Mouse (Mus musculus) left cerebral cortex, postnatal 25 days (tissue): ENCODE results near the gene Ankrd31. TPM values are rescaled to one million over a fixed set of nuclear protein-coding genes. Genes with fewer than 3 reads are reported as not detected.
"Not testable (repeated sequence)": the region's sequence is repeated elsewhere in the genome, so short reads cannot be mapped to it uniquely, and the experiment has no call there.

ENCODE experiments used
- DNase-seq, 2 experiments: peaks; one replicate each; pipeline ENCODE4 v3.0.0; 2022; ENCODE audit warnings: low spot score in 2 of 2, mixed read lengths in 1 of 2
- intact Hi-C: fragments of 180-260 bp; cut with DNase I; formaldehyde crosslinking; loops from one replicate; pipeline ENCODE4 v1.15.1; 2025
- total RNA-seq, 2 experiments: library from RNA; stranded (reverse); gene quantifications; 2 replicates each; pipeline ENCODE4 v1.2.3; 2021

Gene Ankrd31
- total RNA-seq: under 1 TPM; 0.23 to 0.25 TPM

DNA sequence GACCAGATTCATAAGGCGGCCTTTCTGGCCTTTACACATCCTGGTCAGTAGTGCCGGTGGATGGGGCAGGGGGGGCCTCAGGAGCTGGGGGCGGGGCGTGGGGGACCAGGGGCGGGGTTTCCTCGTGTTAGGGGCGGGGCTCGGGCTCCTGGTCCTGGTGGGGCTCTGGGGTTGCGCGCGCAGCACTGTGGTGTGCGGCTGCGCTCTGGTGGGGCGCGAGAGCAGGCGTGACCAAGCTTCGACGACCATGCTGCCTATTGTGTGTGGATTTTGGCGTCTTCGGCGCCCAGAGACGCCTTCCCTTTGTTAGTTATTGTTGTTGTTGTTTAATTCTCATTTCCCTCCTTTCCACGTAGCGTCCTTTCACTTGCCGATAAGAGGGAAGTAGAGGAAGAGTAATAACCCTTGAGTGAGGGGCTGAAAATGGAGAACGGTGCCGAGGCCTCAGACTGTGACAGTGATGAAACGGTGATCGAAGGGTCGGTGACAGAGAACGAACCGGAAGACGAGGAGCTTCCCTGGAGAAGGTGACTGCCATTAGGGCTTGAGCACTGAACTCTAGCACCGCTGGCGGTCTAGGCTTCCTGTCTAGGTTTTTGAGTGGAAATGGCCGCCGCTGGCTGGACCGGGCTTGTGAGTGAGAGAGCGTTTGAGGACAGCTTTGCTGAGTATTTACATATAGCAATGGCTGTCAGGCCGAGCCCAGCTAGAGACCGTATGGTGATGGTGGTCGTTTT lies at the start of gene Ankrd31:
TSS of gene Ankrd31 (plus strand) at position 164 of the 737 bp plus-strand sequence.
- DNase-seq: no peak
- intact Hi-C loops: no loop called here

DNA sequence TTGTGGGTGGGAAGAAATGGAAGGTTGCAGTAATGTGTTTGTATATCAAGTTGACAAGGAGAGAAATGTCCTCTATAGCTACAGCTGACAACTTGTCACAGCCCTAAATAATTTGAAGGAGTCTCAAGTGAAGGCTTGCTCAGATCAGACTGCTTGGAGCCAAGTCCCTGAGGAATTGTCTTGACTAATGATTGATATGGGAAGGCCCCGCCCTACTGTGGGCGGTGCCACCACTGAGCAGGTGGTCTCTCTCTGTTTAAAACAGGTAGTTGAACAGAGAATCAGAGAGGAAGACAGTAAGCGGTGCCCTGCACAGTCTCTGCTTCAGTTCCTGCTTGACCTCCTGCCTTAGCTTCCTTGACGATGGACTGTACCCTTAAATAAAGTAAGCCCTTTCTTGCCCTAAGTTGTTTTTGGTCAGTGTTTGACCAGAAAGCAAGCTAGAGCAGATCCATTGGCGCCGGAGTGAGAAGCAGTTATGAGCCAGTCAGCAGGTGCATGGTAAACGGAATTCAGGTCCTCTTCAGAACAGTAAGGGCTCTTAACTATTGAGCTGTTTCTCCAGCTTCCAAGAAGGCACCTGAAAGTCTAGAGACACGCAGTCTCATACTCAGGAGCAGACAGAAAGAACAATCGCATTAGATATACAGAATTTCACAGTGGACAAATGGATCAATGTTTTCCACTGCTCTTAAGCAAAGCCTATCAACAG lies 45.3 kb upstream of the Ankrd31 start:
- intact Hi-C loops: no loop called here

DNA sequence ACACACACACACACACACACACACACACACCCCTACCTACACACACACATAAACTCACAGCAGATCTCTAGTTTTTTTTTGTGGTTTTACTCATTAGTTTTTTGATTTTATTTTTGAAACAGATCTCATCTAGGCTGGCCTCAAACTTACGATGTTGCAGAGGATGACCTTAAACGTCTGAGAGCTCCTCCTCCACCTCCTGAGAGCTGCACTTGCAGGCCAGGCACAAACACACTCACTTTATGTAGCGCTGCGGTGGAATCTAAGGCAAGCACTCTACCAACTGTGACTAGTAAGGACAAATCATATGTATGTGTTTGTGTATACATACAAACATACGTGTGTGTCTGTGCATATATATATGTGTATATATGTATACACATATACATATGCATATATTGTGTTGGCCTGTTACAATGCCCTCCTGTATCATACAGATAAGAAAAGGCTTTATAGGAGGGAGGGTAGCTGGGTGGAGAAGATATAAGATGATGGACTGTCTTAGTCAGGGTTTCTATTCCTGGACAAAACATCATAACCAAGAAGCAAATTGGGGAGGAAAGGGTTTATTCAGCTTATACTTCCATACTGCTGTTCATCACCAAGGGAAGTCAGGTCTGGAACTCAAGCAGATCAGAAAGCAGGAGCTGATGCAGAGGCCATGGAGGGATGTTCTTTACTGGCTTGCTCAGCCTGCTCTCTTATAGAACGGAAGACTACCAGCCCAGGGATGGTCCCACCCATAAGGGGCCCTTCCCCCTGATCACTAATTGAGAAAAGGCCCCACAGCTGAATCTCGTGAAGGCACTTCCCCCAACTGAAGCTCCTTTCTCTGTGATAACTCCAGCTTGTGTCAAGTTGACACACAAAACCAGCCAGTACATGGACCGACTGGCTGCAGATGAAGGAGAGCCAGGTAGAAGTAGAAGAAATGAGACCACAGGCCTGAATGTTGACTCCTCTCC lies 38.5 kb upstream of the Ankrd31 start:
- intact Hi-C loops: no loop called here
- no peak for DNase-seq

More for the DNA sequence above, 45.3 kb upstream of the Ankrd31 start:
- no peak for DNase-seq

DNA sequence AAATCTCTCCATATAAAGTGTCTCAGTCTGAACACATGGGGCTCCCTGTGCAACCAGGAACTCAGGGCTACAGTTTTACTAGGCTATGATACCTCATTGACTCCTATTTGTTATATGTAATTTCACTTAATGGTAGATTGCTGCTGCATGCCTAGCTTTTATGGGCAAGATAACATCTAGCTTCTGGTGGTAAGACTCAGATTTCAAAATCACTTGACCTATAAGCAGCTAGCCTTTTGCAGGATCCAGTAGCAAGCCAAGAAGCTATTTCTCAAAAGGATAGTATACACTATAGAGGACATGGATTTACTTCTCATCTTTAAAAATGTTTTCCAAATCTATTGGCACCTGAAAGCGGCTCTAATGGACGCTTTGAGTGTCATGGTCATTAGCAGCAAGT lies 31.8 kb upstream of the Ankrd31 start:
- intact Hi-C loops: no loop called here
- no peak for DNase-seq

DNA sequence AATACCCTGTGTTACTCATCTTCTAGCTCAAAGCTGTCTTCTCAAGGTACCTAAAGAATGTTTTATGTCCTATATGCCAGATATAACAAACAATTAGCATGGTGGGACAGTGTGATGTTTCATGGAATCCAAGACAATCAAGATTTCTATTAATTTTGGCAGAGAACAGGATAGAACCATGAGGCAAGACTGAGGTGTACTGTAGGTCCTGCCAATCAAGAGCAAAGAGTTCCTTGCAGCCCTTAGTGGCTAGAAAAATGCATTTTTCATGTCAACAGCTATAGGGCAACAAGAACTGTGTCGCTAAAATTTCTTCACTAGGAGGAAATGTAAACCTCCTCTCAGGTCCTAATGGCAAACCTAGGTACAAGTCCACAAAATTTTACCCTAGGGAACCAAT lies 30.3 kb upstream of the Ankrd31 start:
- intact Hi-C loops: no loop called here

DNA sequence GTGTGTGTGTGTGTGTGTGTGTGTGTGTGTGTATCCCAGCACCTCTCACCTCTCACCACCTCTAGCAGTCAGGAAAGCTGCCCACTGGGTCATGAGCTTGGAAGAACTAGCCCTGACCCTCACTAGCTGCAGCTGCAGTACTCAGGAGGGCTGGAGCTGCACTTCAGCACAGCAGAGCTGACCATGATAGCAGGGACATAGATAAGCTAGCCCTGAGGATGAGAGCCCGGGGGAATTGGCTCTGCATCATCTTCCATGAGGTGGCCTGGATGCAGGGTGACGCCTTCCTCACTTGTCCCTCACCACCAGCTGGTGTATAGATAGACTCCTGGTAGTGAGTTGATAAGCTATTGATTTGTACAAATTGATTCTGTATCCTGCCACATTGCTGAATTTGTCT lies 28.1 kb upstream of the Ankrd31 start:
- no peak for DNase-seq
- intact Hi-C loops: no loop called here

More for the DNA sequence above, 30.3 kb upstream of the Ankrd31 start:
- no peak for DNase-seq

DNA sequence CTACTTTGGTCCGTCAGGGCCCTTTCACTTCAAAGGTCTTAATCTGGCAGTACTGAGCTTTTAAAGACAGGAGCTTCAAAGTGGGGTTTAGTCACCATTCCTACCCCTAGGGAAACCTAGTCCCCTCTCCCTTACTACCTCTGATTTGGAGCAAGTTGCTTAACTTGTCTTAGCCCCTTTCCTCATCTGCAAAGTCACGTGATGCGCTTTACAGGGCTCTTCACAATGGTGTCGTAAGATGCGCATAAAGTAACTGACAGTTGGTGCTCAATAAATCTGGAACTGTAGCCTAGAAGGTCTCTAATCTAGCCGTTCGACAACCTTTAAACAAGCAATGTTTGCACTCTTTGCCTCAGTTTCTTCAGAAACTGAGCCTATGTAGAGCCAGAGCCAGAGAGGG lies 19.8 kb upstream of the Ankrd31 start:
- DNase-seq: no peak
- intact Hi-C loops: no loop called here

DNA sequence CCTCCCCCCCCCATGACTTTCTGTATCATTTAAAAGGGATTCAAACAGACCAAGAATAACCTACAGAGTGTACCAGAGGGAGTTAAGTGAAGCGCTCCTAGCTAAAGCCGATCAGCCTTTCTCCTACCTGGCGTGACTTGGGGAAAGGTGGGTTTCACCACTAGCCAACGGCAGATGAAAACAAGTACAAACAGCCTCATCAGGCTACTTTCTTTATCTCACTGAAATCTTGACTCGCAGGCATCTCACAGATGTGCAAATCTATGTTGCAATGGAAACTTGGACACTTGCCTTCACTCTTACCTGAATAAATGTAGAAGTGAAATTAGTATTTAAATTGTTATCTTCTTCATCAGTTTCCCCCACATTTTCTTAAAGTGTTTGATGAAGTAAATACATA lies 18.9 kb upstream of the Ankrd31 start:
- DNase-seq: no peak
- intact Hi-C loops: no loop called here

DNA sequence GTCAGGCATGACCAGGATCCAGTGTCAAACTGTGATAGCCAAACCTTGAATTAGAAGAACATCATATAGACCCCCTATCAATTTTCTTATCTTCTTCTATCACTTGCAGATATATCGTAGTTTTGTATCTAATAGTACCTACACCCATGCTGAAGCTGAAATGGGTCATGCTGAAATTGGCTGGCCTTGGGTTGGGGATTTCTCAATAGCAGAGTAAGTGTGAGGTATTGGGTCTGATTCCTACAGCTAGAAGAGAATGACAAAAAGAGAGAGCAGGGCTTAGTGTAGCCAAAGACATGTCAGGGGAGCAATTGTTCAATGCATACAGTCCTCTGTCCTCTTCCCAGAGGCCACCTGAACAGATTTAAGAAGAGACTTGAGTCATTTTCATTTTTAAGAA lies 18.0 kb upstream of the Ankrd31 start:
- intact Hi-C loops: no loop called here
- DNase-seq: no peak

DNA sequence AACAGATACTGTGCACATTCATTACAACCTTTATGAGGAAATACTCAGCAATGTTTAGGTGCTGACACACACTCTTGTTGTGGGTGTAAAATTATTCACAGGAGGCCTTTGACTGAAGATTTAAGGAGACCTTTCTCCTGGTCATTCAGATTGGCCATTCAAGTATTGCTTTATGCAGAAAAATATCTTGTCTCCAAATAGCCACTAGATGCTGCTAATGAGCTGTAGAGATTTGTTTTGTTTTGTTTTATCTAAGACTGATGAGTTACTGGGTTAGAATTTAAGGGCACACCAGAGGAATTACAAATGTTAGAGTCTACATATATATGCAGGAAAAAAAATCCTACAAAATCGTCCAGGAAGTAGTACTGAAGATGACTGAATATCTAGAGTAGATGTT lies 12.9 kb upstream of the Ankrd31 start:
- intact Hi-C loops: no loop called here

DNA sequence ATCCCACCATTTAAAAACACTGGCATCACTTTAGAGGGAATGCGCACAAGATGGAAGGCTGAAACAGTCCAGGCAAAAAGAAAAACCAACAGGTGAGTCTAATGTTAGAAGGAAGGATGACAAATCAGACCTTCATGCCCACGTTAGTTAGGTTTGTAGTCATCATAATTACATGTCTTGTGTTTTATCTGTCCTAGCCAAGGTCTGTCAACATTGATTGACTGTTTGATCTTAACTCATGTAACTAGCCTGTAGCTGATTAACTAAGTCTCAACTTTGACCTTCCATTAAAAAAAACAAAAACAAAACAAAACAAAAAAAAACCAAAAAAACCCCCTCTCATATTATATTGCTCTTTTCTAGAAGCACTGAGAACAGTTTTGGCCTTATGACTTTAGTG lies 7.9 kb upstream of the Ankrd31 start:
- intact Hi-C loops: no loop called here
- DNase-seq: no peak

More for the DNA sequence above, 12.9 kb upstream of the Ankrd31 start:
- DNase-seq: no peak

DNA sequence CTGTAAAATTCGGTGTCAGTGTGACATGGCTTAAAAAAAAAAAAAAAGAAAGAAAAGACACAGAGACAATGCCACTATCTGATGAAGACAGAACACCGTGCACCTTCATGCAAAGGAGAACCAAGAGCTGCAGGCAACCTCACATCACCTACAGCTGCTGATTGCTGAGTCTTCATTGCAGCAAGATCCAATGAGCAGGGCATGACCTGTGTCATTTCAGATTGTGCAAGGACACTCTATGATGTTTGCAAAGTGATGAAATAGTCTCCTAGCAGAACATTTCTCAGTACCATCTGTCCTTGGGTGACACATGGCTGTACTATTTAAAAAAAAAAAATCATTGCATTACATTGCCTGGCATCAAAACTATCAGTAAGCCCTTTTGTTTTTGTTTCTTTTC lies 5.2 kb upstream of the Ankrd31 start:
- DNase-seq: no peak
- intact Hi-C loops: no loop called here

DNA sequence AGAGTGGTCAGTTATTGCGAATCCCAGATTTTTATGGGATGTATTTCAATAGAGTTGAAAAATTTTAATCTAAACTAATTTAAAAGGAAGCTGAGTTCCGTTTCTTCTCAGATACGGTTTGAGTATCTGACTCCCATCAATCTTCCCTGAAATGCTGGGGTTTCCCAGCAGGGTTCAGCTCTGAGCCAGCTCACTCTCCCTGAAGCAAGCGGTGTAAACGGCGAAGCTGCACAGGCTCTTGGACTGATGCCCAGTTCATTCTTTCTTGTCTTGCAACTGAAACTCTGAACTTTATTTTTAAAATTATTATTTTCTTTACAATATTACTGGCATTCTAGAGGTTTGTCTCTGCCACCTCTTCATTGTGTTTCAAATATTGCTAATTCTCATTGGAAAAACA lies 2.0 kb upstream of the Ankrd31 start:
- intact Hi-C loops: no loop called here
- no peak for DNase-seq

DNA sequence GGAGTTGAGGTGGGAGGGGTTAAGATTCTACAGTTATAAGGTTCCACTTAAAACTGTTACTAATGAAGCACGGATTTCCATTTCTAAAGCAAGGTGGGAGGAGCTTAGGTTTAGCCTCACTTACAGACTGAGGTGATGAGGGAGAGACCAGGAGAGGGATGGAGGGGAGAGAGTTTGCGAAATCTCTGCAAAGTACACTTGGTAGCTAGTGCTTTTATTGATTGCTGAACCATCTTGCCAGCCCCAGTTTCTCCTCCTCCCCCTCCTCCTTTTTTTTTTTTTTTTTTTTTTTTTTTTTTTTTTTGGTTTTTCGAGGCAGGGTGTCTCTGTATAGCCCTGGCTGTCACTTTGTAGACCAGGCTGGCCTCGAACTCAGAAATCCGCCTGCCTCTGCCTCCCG lies 1.8 kb downstream of the Ankrd31 start:
- intact Hi-C loops: no loop called here

DNA sequence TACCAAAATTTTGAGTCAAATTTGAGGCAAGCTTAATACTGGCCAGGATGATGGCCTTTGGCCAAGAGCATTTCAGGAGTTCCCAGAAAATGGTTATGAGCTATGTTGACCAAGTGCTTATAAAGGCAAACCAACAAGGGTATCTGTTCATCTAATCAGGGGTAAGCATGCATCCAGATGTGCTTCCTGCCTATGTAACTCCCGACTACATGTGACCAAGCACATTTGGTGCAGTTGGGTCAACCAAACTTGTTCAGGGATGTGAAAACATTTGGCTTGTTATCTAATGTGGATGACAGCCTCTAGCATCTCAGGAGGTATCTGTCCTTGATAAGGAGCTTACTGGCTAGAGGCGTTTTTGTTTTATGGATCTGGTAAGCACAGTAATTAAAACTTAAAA lies 12.8 kb downstream of the Ankrd31 start:
- DNase-seq: no peak
- intact Hi-C loops: no loop called here

More for the DNA sequence above, 1.8 kb downstream of the Ankrd31 start:
- no peak for DNase-seq

DNA sequence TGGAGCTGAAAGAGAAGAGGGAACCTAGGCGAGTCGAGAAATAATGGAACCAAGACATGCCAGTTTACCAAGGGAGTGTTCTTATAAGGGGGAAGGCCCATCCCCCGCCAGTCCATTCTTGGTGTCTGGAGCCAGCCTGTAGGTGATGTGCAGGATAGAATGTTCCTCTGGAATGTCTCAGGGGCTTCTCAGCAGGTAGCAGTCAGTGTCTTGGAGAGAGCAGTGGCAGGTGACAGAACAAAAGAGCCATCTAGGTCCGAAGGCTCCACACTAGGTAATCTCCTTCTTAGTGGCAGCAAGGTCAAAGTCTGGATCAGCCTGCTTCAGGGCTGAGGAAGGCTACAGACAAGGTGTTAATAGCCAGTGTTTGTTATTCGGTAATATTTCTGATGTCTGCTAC lies 38.0 kb downstream of the Ankrd31 start:
- intact Hi-C loops, DNase-seq: not testable (repeated sequence)

DNA sequence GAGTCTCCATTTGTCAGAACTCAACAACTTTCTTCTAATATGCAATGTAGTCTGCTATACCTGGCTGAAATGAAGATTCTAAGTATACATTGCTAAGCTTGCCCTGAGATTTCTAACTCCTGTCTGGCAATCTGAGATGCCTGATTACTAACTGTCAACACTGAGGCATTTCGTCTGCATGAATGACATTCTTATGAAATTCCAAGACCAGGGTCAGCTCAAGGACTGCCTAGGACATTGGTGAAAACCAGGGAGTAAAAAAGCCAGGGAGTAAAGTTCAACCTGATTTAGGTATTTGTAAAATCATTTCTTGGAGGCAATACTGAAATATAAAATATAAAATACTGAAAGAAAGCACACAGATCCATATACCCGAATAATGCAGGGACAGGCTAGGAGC lies 45.4 kb downstream of the Ankrd31 start:
- intact Hi-C loops: no loop called here
- no peak for DNase-seq

DNA sequence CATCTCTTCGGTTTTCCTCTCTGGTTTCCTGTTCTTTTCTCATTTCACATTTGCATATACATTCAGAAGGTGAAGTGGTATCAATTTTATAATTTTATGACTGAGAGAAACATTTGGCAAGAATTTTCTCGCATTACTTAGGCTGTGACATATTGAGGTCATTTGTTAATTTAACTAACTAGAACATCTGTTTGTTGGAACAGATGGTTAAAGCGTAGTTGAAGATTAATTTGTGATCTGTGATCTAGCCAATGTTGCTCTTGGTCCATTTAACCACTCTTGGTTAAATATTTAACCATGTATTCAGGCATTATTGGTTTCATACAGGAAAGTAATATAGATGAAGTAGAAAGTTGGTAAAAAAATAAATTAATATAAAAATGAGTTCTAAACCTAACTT lies 47.2 kb downstream of the Ankrd31 start:
- intact Hi-C loops: no loop called here
- no peak for DNase-seq

DNA sequence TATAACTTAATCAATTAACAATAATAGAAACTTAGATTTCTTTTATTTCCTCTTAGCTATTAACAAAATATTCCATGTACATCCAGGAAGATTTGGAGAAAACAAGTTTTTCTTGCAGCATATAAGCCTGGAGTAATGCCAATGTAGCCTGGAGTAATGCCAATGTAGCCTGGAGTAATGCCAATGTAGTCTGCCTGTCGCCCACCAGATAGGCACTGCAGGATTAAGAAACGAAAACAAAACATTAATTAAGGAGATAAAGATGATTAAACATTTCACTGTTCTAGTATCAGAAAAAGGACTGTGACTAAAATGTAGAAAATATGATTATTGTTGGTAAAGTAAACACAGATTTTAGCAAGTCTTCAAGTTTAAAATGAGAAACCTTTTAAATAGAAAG lies 49.4 kb downstream of the Ankrd31 start:
- intact Hi-C loops: no loop called here
- peak in 1 of 2 experiments; percentile 9 for DNase-seq

DNA sequence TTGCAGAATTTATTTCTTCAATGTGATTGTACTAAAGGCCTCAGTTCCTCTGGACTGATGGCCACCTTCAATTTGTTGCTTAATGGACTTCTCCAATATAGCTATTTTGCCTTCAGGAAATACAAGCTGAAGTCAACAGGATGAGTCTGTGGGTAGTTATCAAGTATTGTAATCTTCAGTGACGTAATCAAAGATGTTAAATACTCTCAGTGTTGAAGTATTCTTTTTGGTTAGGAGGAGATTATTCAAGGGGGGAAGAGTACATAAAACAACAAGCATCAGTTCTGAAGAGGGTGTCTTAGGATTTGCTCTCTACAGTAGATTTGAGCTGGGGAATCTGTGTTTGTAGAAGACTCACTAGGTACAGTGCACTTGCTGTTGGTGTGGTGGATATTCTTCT lies 101.7 kb downstream of the Ankrd31 start:
- no peak for DNase-seq
- intact Hi-C loops: loop anchor here (10.0 kb wide), 2 partner anchors 155 to 205 kb away; no protein-coding TSS in a partner anchor
